Mouse (Mus musculus) kidney, embryonic 16.5 days (tissue): ENCODE measurements at regions not wholly inside any gene's neighbourhood (a gene's known extent, or its start where the extent isn't known, plus 50 kb on each side); places are given as distances from the start of the nearest gene placed in this dataset.

Experiments
- ATAC-seq: fragments of 200-750 bp; cut with Nextera tagmentation; 2 replicates; pipeline ENCODE4 v1.8.0; 2017; ENCODE audit warnings: moderate TSS enrichment; ENCODE audit not compliant: low FRiP score, low TSS enrichment
- H3K27ac ChIP-seq: fragments of 300-500 bp; sonication (generic); 2 replicates; pipeline ENCODE4 v1.5.1; 2014; ENCODE audit warnings: low read length
- H3K27me3 ChIP-seq: fragments of 300-500 bp; sonication (generic); 2 replicates; pipeline ENCODE4 v1.6.1; 2014; ENCODE audit warnings: low read length, control low read depth, mixed read lengths; ENCODE audit not compliant: insufficient read depth
- H3K36me3 ChIP-seq: fragments of 300-500 bp; sonication (generic); 2 replicates; pipeline ENCODE4 v1.6.1; 2014; ENCODE audit warnings: low read length, control low read depth, mixed read lengths; ENCODE audit not compliant: insufficient read depth
- H3K4me1 ChIP-seq: fragments of 300-500 bp; sonication (generic); 2 replicates; pipeline ENCODE4 v1.6.1; 2014; ENCODE audit warnings: low read length, control low read depth, mixed read lengths; ENCODE audit not compliant: insufficient read depth
- H3K4me2 ChIP-seq: fragments of 300-500 bp; sonication (generic); replicated peaks from 2 replicates; pipeline ENCODE4 v1.6.1; 2014; ENCODE audit warnings: low read depth, low read length
- H3K4me3 ChIP-seq: fragments of 300-500 bp; sonication (generic); 2 replicates; pipeline ENCODE4 v1.5.1; 2014; ENCODE audit warnings: mild to moderate bottlenecking, low read length
- H3K9ac ChIP-seq: fragments of 300-500 bp; sonication (generic); replicated peaks from 2 replicates; pipeline ENCODE4 v1.6.1; 2014; ENCODE audit warnings: low read length
- H3K9me3 ChIP-seq: fragments of 300-500 bp; sonication (generic); 2 replicates; pipeline ENCODE4 v1.6.1; 2016; ENCODE audit warnings: low read length, control low read depth
- WGBS: fragments of 180-500 bp; shearing (Covaris S2); extraction: QIAGEN DNeasy Blood & Tissue Kit; methylation state at CpG from one replicate; pipeline ENCODE4 v1.1.7; 2014; 5-methylcytosine and 5-hydroxymethylcytosine counted together

DNA sequence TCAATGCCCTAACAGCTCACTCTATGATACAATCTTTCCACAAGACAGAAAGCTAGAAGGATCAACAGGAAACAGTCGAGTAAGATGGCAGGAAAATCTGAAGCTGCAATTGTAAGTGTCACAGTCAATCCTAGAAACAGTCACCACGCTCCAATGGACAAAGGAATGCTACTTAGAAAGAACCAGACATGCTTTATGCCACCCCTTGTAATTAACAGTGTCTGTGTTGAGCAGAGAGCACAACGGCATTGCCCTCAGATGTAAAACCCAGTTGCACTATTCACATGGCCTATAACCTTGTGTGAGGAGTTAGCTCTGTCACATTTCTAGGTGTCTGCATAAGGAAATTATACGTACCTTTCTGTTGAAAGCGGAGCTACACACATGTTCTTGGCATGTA is 864.8 kb downstream of the Defb40 start:
- Histone ChIP-seq H3K27ac (no peak overlapping the region), H3K27me3 (no peaks in the 10 kb centered on the region), H3K4me1 (no peaks in the 10 kb centered on the region), H3K9ac (no peak overlapping the region), H3K4me3 (no peak overlapping the region), H3K4me2 (no peak overlapping the region), H3K9me3 (no peaks in the 10 kb centered on the region), H3K36me3 (no peaks in the 10 kb centered on the region)
- 52% methylated on average over 5 of the region's 5 CpGs for WGBS
- peak; percentile 70; the same call in 1 of the 2 replicates for ATAC-seq

DNA sequence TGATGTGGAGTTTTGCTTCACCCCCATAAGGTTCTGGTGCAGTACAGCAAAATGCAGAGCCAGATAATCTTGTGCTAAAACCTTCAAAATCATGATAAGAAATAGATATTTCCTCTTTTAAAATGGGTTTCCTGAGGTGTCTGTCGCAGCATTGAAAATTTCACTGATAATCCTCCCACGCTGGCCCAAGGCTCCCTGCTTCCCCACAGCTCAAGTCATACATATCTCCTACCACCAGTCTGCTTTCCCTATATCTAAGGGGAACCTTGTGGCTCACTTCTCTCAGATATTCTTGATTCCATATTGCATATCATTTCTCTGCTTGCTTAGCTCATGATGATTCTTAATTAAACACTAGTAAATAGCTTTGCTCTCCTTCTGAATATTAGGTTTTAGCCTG is 868.6 kb downstream of the Defb40 start:
- Histone ChIP-seq H3K9ac (no peak overlapping the region), H3K36me3 (no peaks in the 10 kb centered on the region), H3K4me2 (no peak overlapping the region), H3K27me3 (no peaks in the 10 kb centered on the region), H3K27ac (no peak overlapping the region), H3K4me3 (no peak overlapping the region), H3K4me1 (no peaks in the 10 kb centered on the region), H3K9me3 (no peaks in the 10 kb centered on the region)
- 88% methylated on average over 2 of the region's 2 CpGs for WGBS
- no peak for ATAC-seq

DNA sequence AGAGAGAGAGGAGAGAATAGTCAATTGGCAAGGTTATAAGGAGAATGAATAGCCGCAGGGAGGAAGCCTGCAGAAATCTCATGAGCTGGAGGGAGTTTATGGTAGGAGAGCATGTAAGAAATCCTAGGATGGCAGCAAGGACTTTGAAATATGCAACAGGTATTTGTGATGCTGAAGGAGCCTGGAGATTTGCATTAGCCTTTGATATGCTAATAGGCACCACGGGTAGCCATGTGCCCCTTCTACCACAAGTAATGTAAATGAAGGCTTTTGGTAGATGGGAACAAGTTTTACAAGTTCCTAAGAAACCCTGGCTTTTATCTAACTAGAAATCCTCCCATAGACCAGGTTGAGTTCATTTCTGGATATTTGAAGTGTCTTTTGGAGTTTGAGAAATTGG is 871.2 kb downstream of the Defb40 start:
- Histone ChIP-seq H3K27me3 (no peaks in the 10 kb centered on the region), H3K9me3 (no peaks in the 10 kb centered on the region), H3K4me2 (no peak overlapping the region), H3K4me1 (no peaks in the 10 kb centered on the region), H3K4me3 (no peak overlapping the region), H3K9ac (no peak overlapping the region), H3K36me3 (no peaks in the 10 kb centered on the region), H3K27ac (no peak overlapping the region)
- no peak for ATAC-seq
- WGBS: 41% methylated on average over 2 of the region's 2 CpGs

DNA sequence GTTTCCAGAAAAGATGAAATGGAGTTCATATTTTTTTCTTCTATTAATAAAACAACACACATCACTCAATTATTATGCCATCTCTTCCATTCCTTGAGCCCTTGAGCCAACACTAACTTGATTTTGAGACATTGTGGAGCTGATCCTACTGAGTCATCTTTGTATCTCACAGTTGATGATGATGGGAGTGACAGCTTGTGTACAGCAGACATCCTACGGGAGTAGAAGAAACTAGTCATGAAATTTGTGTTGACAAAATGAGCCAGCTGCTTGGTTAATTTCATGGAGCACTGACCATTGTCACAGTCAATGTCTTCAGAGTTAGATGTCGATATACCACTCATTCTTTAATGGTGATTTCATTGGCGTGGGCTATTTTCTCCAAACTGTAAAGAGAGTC is 912.6 kb downstream of the Defb40 start:
- no peak overlapping the region for H3K4me2 ChIP-seq
- H3K27ac ChIP-seq: no peak overlapping the region
- H3K36me3 ChIP-seq: no peaks in the 10 kb centered on the region
- H3K4me1 ChIP-seq: no peaks in the 10 kb centered on the region
- no peak overlapping the region for H3K9ac ChIP-seq
- no peak for ATAC-seq
- no peak overlapping the region for H3K4me3 ChIP-seq
- 72% methylated on average over 3 of the region's 3 CpGs for WGBS
- H3K9me3 ChIP-seq: no peaks in the 10 kb centered on the region
- no peaks in the 10 kb centered on the region for H3K27me3 ChIP-seq

DNA sequence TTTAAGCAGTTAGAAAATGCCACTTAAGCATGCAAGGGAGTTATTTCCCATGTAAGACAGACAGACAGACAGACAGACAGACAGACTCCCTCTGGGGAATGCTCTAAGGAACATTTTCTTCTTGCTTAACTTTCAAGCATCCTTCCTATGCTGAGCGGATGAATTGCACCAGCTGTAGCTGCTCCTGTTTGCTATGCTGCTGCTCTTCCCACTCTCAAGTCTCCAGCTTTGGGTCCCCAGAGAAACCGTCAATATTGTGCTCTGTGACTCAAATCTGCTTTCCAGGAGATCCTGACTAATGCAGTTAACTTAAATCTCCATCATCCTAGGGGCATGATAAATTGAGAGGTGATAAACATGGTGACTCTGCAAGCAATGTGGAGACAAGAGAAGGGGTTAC is 918.5 kb downstream of the Defb40 start:
- ATAC-seq: no peak
- Histone ChIP-seq H3K4me2 (no peak overlapping the region), H3K36me3 (no peaks in the 10 kb centered on the region), H3K27ac (no peak overlapping the region), H3K27me3 (no peaks in the 10 kb centered on the region), H3K9ac (no peak overlapping the region), H3K4me1 (no peaks in the 10 kb centered on the region), H3K4me3 (no peak overlapping the region), H3K9me3 (no peaks in the 10 kb centered on the region)
- 84% methylated on average over 2 of the region's 2 CpGs for WGBS

DNA sequence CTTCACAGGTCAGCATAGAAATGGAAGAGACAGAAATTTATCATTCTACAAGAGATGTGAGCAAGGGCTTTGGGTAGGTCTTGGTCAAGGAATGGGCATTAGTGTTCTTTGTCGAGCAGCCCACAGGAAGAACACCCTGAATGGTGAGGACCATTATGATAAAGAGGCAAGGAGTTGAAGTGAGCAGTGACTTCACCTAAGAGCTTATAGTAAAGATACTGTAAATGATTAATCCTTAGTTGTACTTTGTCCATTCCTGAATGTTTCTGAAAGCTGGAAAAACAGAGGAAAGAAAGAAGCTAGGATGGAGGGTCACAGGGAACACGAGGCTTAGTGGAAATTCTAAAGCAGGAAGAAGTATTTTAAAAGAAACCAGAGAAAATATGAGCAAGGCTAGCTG is 956.9 kb downstream of the Defb40 start:
- H3K4me3 ChIP-seq: no peak overlapping the region
- no peaks in the 10 kb centered on the region for H3K27me3 ChIP-seq
- no peaks in the 10 kb centered on the region for H3K4me1 ChIP-seq
- H3K9me3 ChIP-seq: no peaks in the 10 kb centered on the region
- H3K9ac ChIP-seq: no peak overlapping the region
- H3K36me3 ChIP-seq: no peaks in the 10 kb centered on the region
- ATAC-seq: peak; percentile 63; the same call in 1 of the 2 replicates
- 62% methylated on average over 2 of the region's 2 CpGs for WGBS
- no peak overlapping the region for H3K4me2 ChIP-seq
- H3K27ac ChIP-seq: no peak overlapping the region

DNA sequence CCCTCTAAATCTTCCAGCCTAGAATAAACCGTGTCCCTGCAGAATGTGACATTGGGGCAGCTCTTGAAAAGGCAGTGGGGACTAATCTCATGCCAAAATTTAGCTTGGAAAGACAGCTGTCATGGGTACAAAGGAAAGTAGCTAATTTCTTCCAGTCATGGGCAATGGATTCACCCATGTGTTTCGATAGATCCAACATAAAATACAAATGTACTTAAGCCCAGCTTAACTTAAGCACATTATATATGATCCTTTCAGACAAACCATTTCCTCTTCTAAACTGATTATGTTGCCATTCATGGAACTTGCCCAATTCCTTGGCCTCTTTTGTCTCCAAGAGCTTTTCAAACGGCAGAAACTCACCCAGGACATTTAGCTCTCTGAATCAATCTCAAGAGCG is 970.5 kb downstream of the Defb40 start:
- H3K4me2 ChIP-seq: no peak overlapping the region
- 72% methylated on average over 4 of the region's 4 CpGs for WGBS
- no peak overlapping the region for H3K27ac ChIP-seq
- H3K9me3 ChIP-seq: no peaks in the 10 kb centered on the region
- ATAC-seq: no peak
- no peaks in the 10 kb centered on the region for H3K36me3 ChIP-seq
- H3K4me3 ChIP-seq: no peak overlapping the region
- H3K9ac ChIP-seq: no peak overlapping the region
- H3K27me3 ChIP-seq: no peaks in the 10 kb centered on the region
- no peaks in the 10 kb centered on the region for H3K4me1 ChIP-seq

DNA sequence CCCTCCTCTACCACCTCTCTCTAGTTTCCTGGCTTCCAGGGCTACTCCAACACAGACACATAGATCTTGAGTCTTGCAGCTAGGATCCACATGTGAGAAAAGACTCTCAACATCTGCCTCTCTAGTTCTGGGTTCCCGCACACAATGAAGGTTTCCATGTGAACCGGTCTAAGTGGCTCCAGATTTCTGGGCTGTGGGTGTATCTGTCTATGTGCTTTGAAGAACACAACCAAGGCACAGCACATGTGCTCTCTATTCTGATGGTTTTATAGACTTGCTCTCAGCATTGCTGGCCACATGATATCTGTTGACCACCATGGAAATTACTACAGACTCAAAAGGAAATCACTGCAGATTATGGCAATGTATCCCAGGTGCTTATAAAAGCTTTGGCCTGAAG is 972.4 kb downstream of the Defb40 start:
- ATAC-seq: no peak
- Histone ChIP-seq H3K4me3 (no peak overlapping the region), H3K9me3 (no peaks in the 10 kb centered on the region), H3K4me1 (no peaks in the 10 kb centered on the region), H3K27ac (no peak overlapping the region), H3K9ac (no peak overlapping the region), H3K4me2 (no peak overlapping the region), H3K27me3 (no peaks in the 10 kb centered on the region), H3K36me3 (no peaks in the 10 kb centered on the region)
- WGBS: 86% methylated on average over 2 of the region's 2 CpGs

DNA sequence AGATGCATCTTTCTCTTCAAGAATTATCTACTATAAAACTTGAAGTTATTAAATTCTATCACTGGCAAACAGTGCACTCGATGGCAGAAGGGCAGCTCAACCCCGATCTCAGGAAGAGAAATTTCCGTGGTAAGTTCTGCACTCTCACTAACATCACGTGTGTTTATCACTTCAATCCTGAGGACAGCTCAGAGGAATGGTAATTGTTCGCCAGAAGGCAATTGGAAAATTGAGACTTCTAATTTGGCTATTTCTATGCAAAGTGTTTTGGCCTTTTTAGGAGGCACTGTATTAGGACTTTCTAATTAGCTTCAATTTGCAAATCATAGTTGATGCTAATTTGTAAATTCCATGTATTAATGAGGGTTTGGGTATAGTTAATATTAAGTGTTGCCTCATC is 977.3 kb downstream of the Defb40 start:
- Histone ChIP-seq H3K27me3 (no peaks in the 10 kb centered on the region), H3K4me3 (no peak overlapping the region), H3K27ac (no peak overlapping the region), H3K9ac (no peak overlapping the region), H3K36me3 (no peaks in the 10 kb centered on the region), H3K4me1 (no peaks in the 10 kb centered on the region), H3K4me2 (no peak overlapping the region), H3K9me3 (no peaks in the 10 kb centered on the region)
- 85% methylated on average over 5 of the region's 5 CpGs for WGBS
- no peak for ATAC-seq

DNA sequence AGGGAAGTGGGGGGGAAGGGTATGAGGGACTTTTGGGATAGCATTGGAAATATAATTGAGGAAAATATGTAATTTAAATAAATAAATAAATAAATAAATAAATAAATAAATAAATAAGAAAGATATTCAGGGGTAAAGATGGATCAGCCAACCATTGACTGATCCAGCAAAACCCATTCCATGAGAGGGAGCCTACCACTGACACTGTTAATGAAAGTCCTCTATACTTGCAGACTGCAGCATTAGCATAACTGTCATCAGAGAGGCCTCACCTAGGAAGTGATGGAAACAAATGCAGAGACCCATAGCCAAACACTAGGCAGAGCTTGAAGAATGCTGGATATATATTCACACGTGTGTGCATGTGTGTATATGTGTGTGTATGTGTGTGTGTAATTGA is 993.3 kb downstream of the Defb40 start:
- Histone ChIP-seq H3K4me3 (no peak overlapping the region), H3K4me2 (no peak overlapping the region), H3K27ac (no peak overlapping the region), H3K4me1 (no peaks in the 10 kb centered on the region), H3K36me3 (no peaks in the 10 kb centered on the region), H3K9me3 (no peaks in the 10 kb centered on the region), H3K27me3 (no peaks in the 10 kb centered on the region), H3K9ac (no peak overlapping the region)
- ATAC-seq: no peak
- 81% methylated on average over 1 of the region's 1 CpGs for WGBS

DNA sequence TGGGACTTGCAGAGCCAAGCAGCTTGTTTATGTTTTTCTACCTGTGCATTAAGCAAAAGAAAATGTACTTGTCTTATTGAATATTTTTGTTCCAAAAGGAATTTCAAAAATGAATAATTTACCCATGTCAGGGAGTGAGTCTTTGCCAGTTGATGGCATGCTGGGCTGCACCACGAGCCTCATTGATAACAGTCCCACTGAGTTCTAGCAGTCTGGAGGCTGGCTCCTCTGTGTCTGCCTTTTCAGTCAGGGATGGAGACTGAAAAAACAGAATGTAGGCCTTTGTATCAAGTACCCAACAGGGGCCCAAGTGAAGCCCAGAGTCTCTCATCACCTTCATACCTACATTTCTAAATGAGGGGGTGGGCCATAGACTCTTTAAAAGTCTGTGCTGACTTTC is 1029.2 kb downstream of the Defb40 start:
- Histone ChIP-seq H3K9me3 (no peaks in the 10 kb centered on the region), H3K27ac (no peak overlapping the region), H3K27me3 (no peaks in the 10 kb centered on the region), H3K4me2 (no peak overlapping the region), H3K36me3 (no peaks in the 10 kb centered on the region), H3K4me1 (no peaks in the 10 kb centered on the region), H3K9ac (no peak overlapping the region), H3K4me3 (no peak overlapping the region)
- no peak for ATAC-seq
- WGBS: 74% methylated on average over 1 of the region's 1 CpGs
